Mouse (Mus musculus) liver, embryonic 14.5 days (tissue): ENCODE measurements around the gene Clk2. TPM values are rescaled to one million over a fixed set of nuclear protein-coding genes. Genes with fewer than 3 reads are reported as not detected.
A peak's percentile ranks its signal among the peaks of the same experiment; 100 is the strongest.

ENCODE experiments used
- ATAC-seq: fragments of 200-750 bp; cut with Nextera tagmentation; 2 replicates; pipeline ENCODE4 v1.8.0; 2017; ENCODE audit warnings: moderate number of reproducible peaks, mild to moderate bottlenecking, moderate library complexity; ENCODE audit not compliant: insufficient read depth
- DNase-seq, 3 experiments: peaks; one replicate each; pipeline ENCODE4 v3.0.0-alpha.2; 2012 to 2013; ENCODE audit warnings: low read depth in 3 of 3, low spot score in 3 of 3
- H3K27ac ChIP-seq: fragments of 300-500 bp; sonication (generic); 2 replicates; pipeline ENCODE4 v1.5.1; 2014; ENCODE audit warnings: moderate library complexity, mild to moderate bottlenecking, control low read depth, inconsistent platforms
- H3K27me3 ChIP-seq: fragments of 300-500 bp; sonication (generic); 2 replicates; pipeline ENCODE4 v1.6.1; 2014; ENCODE audit warnings: mild to moderate bottlenecking, low read length, moderate library complexity; ENCODE audit not compliant: control insufficient read depth, insufficient read depth
- H3K36me3 ChIP-seq: fragments of 300-500 bp; sonication (generic); replicated peaks from 2 replicates; pipeline ENCODE4 v1.6.1; 2014; ENCODE audit warnings: low read depth; ENCODE audit not compliant: control insufficient read depth, insufficient read depth
- H3K4me1 ChIP-seq, 2 experiments: fragments of 200-500 bp in 1 of 2; fragments of 300-500 bp in 1 of 2; sonication (generic) in 1 of 2; replicated peaks; 2 replicates each; pipeline ENCODE4 v1.6.1; 2012 to 2014; ENCODE audit warnings: antibody characterized with exemption in 1 of 2, inconsistent platforms in 1 of 2, low read length in 1 of 2; ENCODE audit not compliant: control insufficient read depth in 2 of 2, insufficient read depth in 2 of 2
- H3K4me2 ChIP-seq: fragments of 300-500 bp; sonication (generic); 2 replicates; pipeline ENCODE4 v1.6.1; 2014; ENCODE audit warnings: low read depth, mild to moderate bottlenecking, control low read depth, moderate library complexity
- H3K4me3 ChIP-seq, 2 experiments: fragments of 200-500 bp in 1 of 2; fragments of 300-500 bp in 1 of 2; sonication (generic) in 1 of 2; 2 replicates each; pipeline ENCODE4 v1.5.1; 2012 to 2014; ENCODE audit warnings: low read depth in 2 of 2, low read length in 2 of 2, mild to moderate bottlenecking in 2 of 2, control low read depth in 1 of 2, inconsistent platforms in 1 of 2, moderate library complexity in 1 of 2; ENCODE audit not compliant: insufficient read depth in 1 of 2
- H3K9ac ChIP-seq: fragments of 300-500 bp; sonication (generic); replicated peaks from 2 replicates; pipeline ENCODE4 v1.6.1; 2014; ENCODE audit warnings: mild to moderate bottlenecking, control low read depth, moderate library complexity
- H3K9me3 ChIP-seq: fragments of 300-500 bp; sonication (generic); 2 replicates; pipeline ENCODE4 v1.6.1; 2016; ENCODE audit warnings: low read length, mixed read lengths; ENCODE audit not compliant: control insufficient read depth
- CTCF ChIP-seq: IDR thresholded peaks from 2 replicates; pipeline ENCODE4 v1.5.1; 2016; ENCODE audit warnings: antibody characterized with exemption, low read depth, control low read depth
- EP300 ChIP-seq: IDR thresholded peaks from 2 replicates; pipeline ENCODE4 v1.6.1; 2016; ENCODE audit warnings: antibody characterized with exemption, low read depth
- WGBS: fragments of 180-500 bp; shearing (Covaris S2); extraction: QIAGEN DNeasy Blood & Tissue Kit; methylation state at CpG from one replicate; pipeline ENCODE4 v1.1.7; 2014; ENCODE audit not compliant: insufficient replicate concordance; 5-methylcytosine and 5-hydroxymethylcytosine counted together
- polyA plus RNA-seq, 2 experiments: library from polyadenylated mRNA; depleted of rRNA in 1 of 2; stranded (reverse) in 1 of 2; unstranded in 1 of 2; fragments of >200 nt; fragmentation: Nextera tagmentation in 1 of 2; extraction: Ambion mirVana in 1 of 2; gene quantifications; 2 replicates each; pipeline versions ENCODE4 v1.2.1 to v1.2.3; 2012 to 2014

Clk2 gene
- polyA plus RNA-seq, 2 experiments = 6.7 to 28.8 TPM

- H3K27ac ChIP-seq = no peak overlapping the region
- H3K4me3 ChIP-seq = peak overlapping the region; percentile 48 to 88
- peak; percentile 75 to 83 (median 76) for DNase-seq
- peak overlapping the region; percentile 38 for H3K9ac ChIP-seq
- H3K27me3 ChIP-seq = no peaks in the 10 kb centered on the region
- TF ChIP-seq CTCF (peak; percentile 57), EP300 (no peak)
- H3K4me1 ChIP-seq = peaks cover 6 to 13% of the 10 kb centered on the region in 2 experiments
- H3K4me2 ChIP-seq = peak overlapping the region; percentile 76
- no peaks in the 10 kb centered on the region for H3K9me3 ChIP-seq
- H3K36me3 ChIP-seq = no peaks in the 10 kb centered on the region
- ATAC-seq = peak; percentile 95
- 7% methylated on average over 33 of the region's 33 CpGs for WGBS
These were observed 31.6 kb downstream of the Clk2 start for GRCm38 (mm10) chr3:89195979-89196877.

- Histone ChIP-seq H3K4me2 (no peak overlapping the region), H3K4me3 (no peak overlapping the region), H3K27ac (no peak overlapping the region), H3K27me3 (no peaks in the 10 kb centered on the region), H3K4me1 (peaks cover 6 to 18% of the 10 kb centered on the region in 2 experiments), H3K36me3 (no peaks in the 10 kb centered on the region), H3K9me3 (no peaks in the 10 kb centered on the region), H3K9ac (no peak overlapping the region)
- TF ChIP-seq CTCF (no peak), EP300 (no peak)
- WGBS = 43% methylated on average over 3 of the region's 3 CpGs
- ATAC-seq = no peak
- no peak for DNase-seq
These were observed 35.2 kb downstream of the Clk2 start for GRCm38 (mm10) chr3:89199839-89200238.

GRCm38 (mm10) chr3:89202253-89203141, 37.9 kb downstream of the Clk2 start, which contains the start of gene Gba:
Gene Gba (plus strand): TSS chr3:89202928.
- TF ChIP-seq CTCF (no peak), EP300 (peak; percentile 32; the same call in 1 of the 2 replicates)
- WGBS = 21% methylated on average over 13 of the region's 13 CpGs
- DNase-seq = peak; percentile 83 to 85 (median 84)
- H3K4me1 ChIP-seq = peaks cover 0 to 5% of the 10 kb centered on the region in 2 experiments; a peak in 3 of 4 replicates
- no peaks in the 10 kb centered on the region for H3K9me3 ChIP-seq
- peak within 1 kb of the TSS; percentile 64 for H3K9ac ChIP-seq
- no peaks in the 10 kb centered on the region for H3K27me3 ChIP-seq
- peaks cover 3% of the 10 kb centered on the region; the same call in 1 of the 2 replicates for H3K36me3 ChIP-seq
- peak; percentile 85 for ATAC-seq
- H3K4me2 ChIP-seq = peak within 1 kb of the TSS; percentile 80
- H3K4me3 ChIP-seq = peak within 1 kb of the TSS; percentile 64 to 95
- peak within 1 kb of the TSS; percentile 38 for H3K27ac ChIP-seq

- H3K27ac ChIP-seq = peak overlapping the region; percentile 38
- TF ChIP-seq CTCF (no peak), EP300 (no peak)
- DNase-seq = no peak
- peak overlapping the region; percentile 64 for H3K9ac ChIP-seq
- WGBS = 26% methylated on average over 5 of the region's 5 CpGs
- H3K36me3 ChIP-seq = peaks cover 7% of the 10 kb centered on the region; the same call in 1 of the 2 replicates
- peak overlapping the region; percentile 80 for H3K4me2 ChIP-seq
- H3K4me3 ChIP-seq = peak overlapping the region; percentile 64 to 95
- H3K4me1 ChIP-seq = peaks cover 0 to 5% of the 10 kb centered on the region in 2 experiments; a peak in 3 of 4 replicates
- no peaks in the 10 kb centered on the region for H3K27me3 ChIP-seq
- peak; percentile 26; the same call in 1 of the 2 replicates for ATAC-seq
- H3K9me3 ChIP-seq = no peaks in the 10 kb centered on the region
These were observed 38.5 kb downstream of the Clk2 start for GRCm38 (mm10) chr3:89203142-89203514.
